Mouse (Mus musculus): ENCODE measurements around the gene Vcpkmt.

DNA sequence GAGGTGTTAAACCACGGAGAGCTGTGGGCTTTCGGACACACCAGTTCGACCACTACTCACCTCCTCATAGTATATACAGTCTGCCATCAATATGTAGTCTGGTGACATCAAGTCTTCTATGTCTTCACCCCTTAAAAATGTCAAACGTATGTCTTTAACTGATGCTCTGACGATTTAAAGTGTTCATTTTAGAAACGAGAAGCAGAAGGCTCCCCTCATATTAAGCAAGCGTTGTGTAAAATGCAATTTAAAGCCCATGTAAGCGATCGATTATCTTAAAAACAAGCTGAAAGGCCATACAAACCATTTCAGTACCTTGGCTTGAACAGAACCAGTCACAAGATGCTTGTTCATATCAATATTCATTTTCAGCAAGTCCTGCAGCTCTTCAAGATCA lies 614 bp downstream of the Vcpkmt start:
- no peak for TF ChIP-seq EP300 (IDR thresholded peaks at IDR 0.05)
- no peak for TF ChIP-seq CTCF (IDR thresholded peaks at IDR 0.05)

Data from lung, postnatal 0 days (tissue).